22 mouse cellular contexts compared by ENCODE assay signal in the genomic region with DNA sequence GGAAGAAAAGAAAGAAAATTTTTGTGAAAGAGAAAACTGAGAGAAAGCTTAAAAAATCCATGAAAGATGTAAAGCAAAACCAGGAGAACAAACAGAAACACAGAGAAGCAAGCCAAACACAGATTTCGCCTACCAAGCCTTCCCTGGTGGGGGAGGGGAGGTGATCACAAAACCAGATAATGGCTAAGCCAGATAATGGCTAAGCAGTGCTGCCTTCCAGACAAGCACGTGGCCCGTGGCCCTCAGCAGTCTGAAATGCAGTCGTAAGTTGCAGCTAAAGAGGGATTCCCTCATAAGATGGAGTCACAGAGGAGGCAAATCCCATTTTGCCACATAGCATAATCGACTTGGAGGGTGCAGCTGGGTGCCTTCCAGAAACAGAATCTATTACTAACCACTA.
DNase-seq lines count a peak whose midpoint lies in the region; ATAC-seq and TF ChIP-seq lines count a peak whose summit lies in the region.
"Had no signal": no experiment of that assay in that cellular context is flagged by ENCODE, and none has a peak within 500 bp of the region (broad histone marks: within the 10 kb centered on the region; RNA-seq: fewer than 3 reads in every experiment).

No protein-coding gene starts in this region.

- TF ChIP-seq CTCF in hindbrain, postnatal 0 days (IDR thresholded peaks at IDR 0.05; ENCODE audit: low read depth), result no peak

- H3K4me2 ChIP-seq in hindbrain, embryonic 11.5 days (replicated peaks; ENCODE audit: low read depth, low read length), result no peak overlapping the region
- no peak overlapping the region for H3K4me2 ChIP-seq in hindbrain, postnatal 0 days (ENCODE audit: low read depth, low read length)
- H3K4me2 ChIP-seq in hindbrain, embryonic 14.5 days (replicated peaks), result no peak overlapping the region
- H3K4me2 ChIP-seq: forebrain, embryonic 15.5 days; hindbrain, embryonic 15.5 days; kidney, embryonic 15.5 days; limb, embryonic 12.5 days; liver, embryonic 13.5 days; lung, embryonic 15.5 days had no signal

- H3K27me3 ChIP-seq in hindbrain, embryonic 11.5 days (ENCODE audit: control insufficient read depth, insufficient read depth, low read length), result no peaks in the 10 kb centered on the region
- H3K27me3 ChIP-seq in hindbrain, postnatal 0 days (ENCODE audit: insufficient read depth, low read length), result no peaks in the 10 kb centered on the region
- H3K27me3 ChIP-seq in hindbrain, embryonic 14.5 days (ENCODE audit: control insufficient read depth, insufficient read depth, low read length), result no peaks in the 10 kb centered on the region
- H3K27me3 ChIP-seq: forebrain, embryonic 15.5 days; hindbrain, embryonic 15.5 days; kidney, embryonic 15.5 days; limb, embryonic 12.5 days; liver, embryonic 13.5 days; lung, embryonic 15.5 days had no signal

- H3K27ac ChIP-seq in hindbrain, embryonic 11.5 days (ENCODE audit: low read depth, low read length), result no peak overlapping the region
- H3K27ac ChIP-seq in hindbrain, postnatal 0 days, result no peak overlapping the region
- H3K27ac ChIP-seq in hindbrain, embryonic 14.5 days, result no peak overlapping the region
- H3K27ac ChIP-seq: forebrain, embryonic 15.5 days; hindbrain, embryonic 15.5 days; kidney, embryonic 15.5 days; left cerebral cortex, adult 2 months; limb, embryonic 12.5 days; liver, embryonic 13.5 days; lung, embryonic 15.5 days had no signal

- no peak overlapping the region for H3K4me3 ChIP-seq in hindbrain, embryonic 11.5 days (ENCODE audit: low read depth, low read length)
- no peak overlapping the region for H3K4me3 ChIP-seq in hindbrain, postnatal 0 days (ENCODE audit: low read length)
- no peak overlapping the region for H3K4me3 ChIP-seq in hindbrain, embryonic 14.5 days (replicated peaks; ENCODE audit: low read length)
- H3K4me3 ChIP-seq: forebrain, embryonic 15.5 days; hindbrain, embryonic 15.5 days; kidney, embryonic 15.5 days; left cerebral cortex, adult 2 months; limb, embryonic 12.5 days; liver, embryonic 13.5 days; lung, embryonic 15.5 days had no signal

- no peaks in the 10 kb centered on the region for H3K4me1 ChIP-seq in hindbrain, embryonic 11.5 days (replicated peaks; ENCODE audit: control insufficient read depth, insufficient read depth, low read length)
- H3K4me1 ChIP-seq in hindbrain, postnatal 0 days (ENCODE audit: insufficient read depth, low read length), result no peaks in the 10 kb centered on the region
- H3K4me1 ChIP-seq in hindbrain, embryonic 14.5 days (replicated peaks; ENCODE audit: control insufficient read depth, insufficient read depth, low read length), result no peaks in the 10 kb centered on the region
- H3K4me1 ChIP-seq: hindbrain, embryonic 15.5 days; limb, embryonic 12.5 days; liver, embryonic 13.5 days; lung, embryonic 15.5 days had no signal

- H3K36me3 ChIP-seq in hindbrain, embryonic 11.5 days (ENCODE audit: control insufficient read depth, insufficient read depth, low read length), result no peaks in the 10 kb centered on the region
- H3K36me3 ChIP-seq in hindbrain, postnatal 0 days (ENCODE audit: insufficient read depth, low read length), result no peaks in the 10 kb centered on the region
- H3K36me3 ChIP-seq in hindbrain, embryonic 14.5 days (replicated peaks; ENCODE audit: control insufficient read depth, insufficient read depth), result no peaks in the 10 kb centered on the region
- H3K36me3 ChIP-seq: forebrain, embryonic 15.5 days; hindbrain, embryonic 15.5 days; kidney, embryonic 15.5 days; limb, embryonic 12.5 days; liver, embryonic 13.5 days; lung, embryonic 15.5 days had no signal

- H3K9ac ChIP-seq in hindbrain, embryonic 11.5 days (ENCODE audit: low read depth, low read length), result no peak overlapping the region
- no peak overlapping the region for H3K9ac ChIP-seq in hindbrain, postnatal 0 days (replicated peaks; ENCODE audit: low read length)
- H3K9ac ChIP-seq in hindbrain, embryonic 14.5 days, result no peak overlapping the region
- H3K9ac ChIP-seq: forebrain, embryonic 15.5 days; hindbrain, embryonic 15.5 days; kidney, embryonic 15.5 days; limb, embryonic 12.5 days; liver, embryonic 13.5 days; lung, embryonic 15.5 days had no signal

- peak; percentile 43; the same call in 1 of the 2 replicates for ATAC-seq in hindbrain, embryonic 11.5 days (ENCODE audit: low FRiP score)
- no peak for ATAC-seq in hindbrain, postnatal 0 days
- ATAC-seq in hindbrain, embryonic 14.5 days (ENCODE audit: low FRiP score), result no peak
- ATAC-seq: forebrain, embryonic 15.5 days; intestine, postnatal 0 days had no signal

- DNase-seq in hindbrain, embryonic 11.5 days (ENCODE audit: low spot score), result peak; percentile 31
- DNase-seq in hindbrain, postnatal 0 days (ENCODE audit: low spot score), result no peak
- DNase-seq in retina, adult 2 months (ENCODE audit: low read depth, low spot score), result peak; percentile 4
- DNase-seq in retina, embryonic 14.5 days (ENCODE audit: low spot score), result no peak
- DNase-seq in hindbrain, embryonic 14.5 days (ENCODE audit: low spot score), result peak; percentile 21
- DNase-seq in retina, postnatal 7 days (ENCODE audit: low read depth, low spot score), result peak; percentile 58
- no peak for DNase-seq in gastrocnemius, adult 18-20 months (ENCODE audit: low spot score)
- DNase-seq: adrenal gland, adult 2 months; cerebellum, adult 8-10 months; gastrocnemius, postnatal 36 days; kidney, postnatal 4 days; layer of hippocampus, adult 9-11 months; liver, embryonic 13.5 days; lung, postnatal 4 days; right cerebral cortex, postnatal 25 days had no signal

- no peaks in the 10 kb centered on the region for H3K9me3 ChIP-seq in hindbrain, embryonic 11.5 days (ENCODE audit: control insufficient read depth, low read length)
- no peaks in the 10 kb centered on the region for H3K9me3 ChIP-seq in hindbrain, postnatal 0 days (ENCODE audit: low read length)
- no peaks in the 10 kb centered on the region for H3K9me3 ChIP-seq in hindbrain, embryonic 14.5 days (ENCODE audit: control insufficient read depth, low read length)
- H3K9me3 ChIP-seq: forebrain, embryonic 15.5 days; hindbrain, embryonic 15.5 days; kidney, embryonic 15.5 days; limb, embryonic 12.5 days; liver, embryonic 13.5 days; lung, embryonic 15.5 days had no signal

- 41% methylated on average over 5 of the region's 5 CpGs for WGBS in hindbrain, embryonic 11.5 days
- WGBS in hindbrain, postnatal 0 days, result 51% methylated on average over 5 of the region's 5 CpGs
- 34% methylated on average over 5 of the region's 5 CpGs for WGBS in hindbrain, embryonic 14.5 days

Comparison
In these comparisons a context has a peak if more than half of its experiments do, and no peak if none do; other contexts are left out.
1. DNase-seq: peak in hindbrain, embryonic 11.5 days (single experiment), retina, adult 2 months (single experiment), hindbrain, embryonic 14.5 days (single experiment) and retina, postnatal 7 days (single experiment); none in hindbrain, postnatal 0 days (single experiment), retina, embryonic 14.5 days (single experiment) and gastrocnemius, adult 18-20 months (single experiment).